Mouse (Mus musculus): Measurements from ENCODE around the gene Kdm2b. TPM values are rescaled to one million over a fixed set of nuclear protein-coding genes. Genes with fewer than 3 reads are reported as not detected.

The Kdm2b gene
- polyA plus RNA-seq, 1 experiment from 2014 or later, result 23.6 TPM

GRCm38 (mm10) chr5:123020426-123020825 is 30.8 kb upstream of the Kdm2b start:
- H3K4me3 ChIP-seq (ENCODE audit: inconsistent target), result no peak overlapping the region
- no peaks in the 10 kb centered on the region for H3K36me3 ChIP-seq (ENCODE audit: inconsistent target)
- WGBS (ENCODE audit: missing documents), result 63% methylated on average over 5 of the region's 5 CpGs
- peak overlapping the region; percentile 77; the same call in 1 of the 2 replicates for H3K27ac ChIP-seq
- peaks cover 90% of the 10 kb centered on the region for H3K79me2 ChIP-seq (ENCODE audit: inconsistent target)

- WGBS (ENCODE audit: missing documents), result 3% methylated on average over 8 of the region's 10 CpGs
- Histone ChIP-seq H3K36me3 (ENCODE audit: inconsistent target) (no peaks in the 10 kb centered on the region), H3K79me2 (ENCODE audit: inconsistent target) (peaks cover 90% of the 10 kb centered on the region), H3K4me3 (ENCODE audit: inconsistent target) (no peak overlapping the region; the same call in 1 of the 2 replicates), H3K27ac (peak overlapping the region; percentile 77)
Measured at GRCm38 (mm10) chr5:123019336-123020016, 29.9 kb upstream of the Kdm2b start.

GRCm38 (mm10) chr5:123017504-123017903 is 27.9 kb upstream of the Kdm2b start:
- H3K79me2 ChIP-seq (ENCODE audit: inconsistent target), result peaks cover 70% of the 10 kb centered on the region
- H3K4me3 ChIP-seq (ENCODE audit: inconsistent target), result peak overlapping the region; percentile 78; the same call in 1 of the 2 replicates
- no peaks in the 10 kb centered on the region for H3K36me3 ChIP-seq (ENCODE audit: inconsistent target)
- H3K27ac ChIP-seq, result peak overlapping the region; percentile 77
- 31% methylated on average over 4 of the region's 4 CpGs for WGBS (ENCODE audit: missing documents)

GRCm38 (mm10) chr5:123015915-123016314 is 26.3 kb upstream of the Kdm2b start:
- Histone ChIP-seq H3K36me3 (ENCODE audit: inconsistent target) (no peaks in the 10 kb centered on the region), H3K4me3 (ENCODE audit: inconsistent target) (peak overlapping the region; percentile 78), H3K27ac (peak overlapping the region; percentile 77), H3K79me2 (ENCODE audit: inconsistent target) (peaks cover 54% of the 10 kb centered on the region)
- WGBS (ENCODE audit: missing documents), result 1% methylated on average over 8 of the region's 8 CpGs

DNA sequence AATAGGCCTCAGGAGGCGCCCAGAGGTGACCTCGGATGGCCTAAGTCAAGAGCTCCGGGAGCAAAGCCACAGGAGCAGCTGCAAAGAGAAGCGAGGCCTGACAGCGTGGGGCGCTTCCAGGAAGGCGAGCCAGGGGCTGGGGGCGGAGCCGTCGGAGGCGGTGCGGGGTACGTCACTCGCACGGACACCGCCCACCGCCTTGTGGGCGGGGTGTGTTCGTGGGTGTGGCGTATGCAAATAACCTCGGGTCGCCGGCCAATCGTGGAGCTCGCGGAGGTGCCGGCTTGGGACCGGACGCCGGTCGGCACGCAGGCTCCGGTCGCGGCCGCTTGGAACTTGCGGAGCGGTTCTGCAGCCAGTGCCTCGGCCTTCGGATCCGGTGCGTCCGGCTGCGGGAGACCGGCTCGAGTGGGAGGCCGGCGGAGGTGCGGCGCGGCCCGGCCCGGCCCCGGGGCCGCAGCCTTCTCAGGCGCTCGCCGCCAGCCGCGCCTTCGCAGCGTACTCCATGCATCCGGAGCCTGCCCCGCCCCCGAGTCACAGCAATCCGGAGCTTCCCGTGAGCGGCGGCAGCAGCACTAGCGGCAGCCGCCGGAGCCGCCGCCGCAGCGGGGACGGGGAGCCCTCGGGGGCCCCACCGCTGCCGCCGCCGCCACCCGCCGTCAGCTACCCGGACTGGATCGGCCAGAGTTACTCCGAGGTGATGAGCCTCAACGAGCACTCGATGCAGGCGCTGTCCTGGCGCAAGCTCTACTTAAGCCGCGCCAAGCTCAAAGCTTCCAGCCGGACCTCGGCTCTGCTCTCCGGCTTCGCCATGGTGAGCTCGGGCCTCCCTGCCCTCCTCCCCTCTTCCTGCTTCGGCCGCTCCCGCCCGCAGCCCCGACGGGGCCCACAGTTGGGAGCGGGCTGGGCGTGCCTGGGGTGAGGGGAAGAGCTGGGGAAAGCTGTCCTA is 25.4 kb upstream of the Kdm2b start, which contains the start of gene Orai1:
Gene Orai1, plus strand, starts transcription at position 322 of the 949 bp plus-strand sequence.
- H3K79me2 ChIP-seq (ENCODE audit: inconsistent target), result peaks cover 45% of the 10 kb centered on the region
- under 1% methylated on average over 80 of the region's 106 CpGs for WGBS (ENCODE audit: missing documents)
- H3K4me3 ChIP-seq (ENCODE audit: inconsistent target), result peak within 1 kb of the TSS; percentile 78
- H3K27ac ChIP-seq, result peak within 1 kb of the TSS; percentile 77
- no peaks in the 10 kb centered on the region for H3K36me3 ChIP-seq (ENCODE audit: inconsistent target)

- Histone ChIP-seq H3K79me2 (ENCODE audit: inconsistent target) (peaks cover 33% of the 10 kb centered on the region), H3K4me3 (ENCODE audit: inconsistent target) (no peak overlapping the region), H3K36me3 (ENCODE audit: inconsistent target) (no peaks in the 10 kb centered on the region), H3K27ac (no peak overlapping the region)
- WGBS (ENCODE audit: missing documents), result 61% methylated on average over 9 of the region's 9 CpGs
Measured at GRCm38 (mm10) chr5:123013599-123014315, 24.1 kb upstream of the Kdm2b start.

DNA sequence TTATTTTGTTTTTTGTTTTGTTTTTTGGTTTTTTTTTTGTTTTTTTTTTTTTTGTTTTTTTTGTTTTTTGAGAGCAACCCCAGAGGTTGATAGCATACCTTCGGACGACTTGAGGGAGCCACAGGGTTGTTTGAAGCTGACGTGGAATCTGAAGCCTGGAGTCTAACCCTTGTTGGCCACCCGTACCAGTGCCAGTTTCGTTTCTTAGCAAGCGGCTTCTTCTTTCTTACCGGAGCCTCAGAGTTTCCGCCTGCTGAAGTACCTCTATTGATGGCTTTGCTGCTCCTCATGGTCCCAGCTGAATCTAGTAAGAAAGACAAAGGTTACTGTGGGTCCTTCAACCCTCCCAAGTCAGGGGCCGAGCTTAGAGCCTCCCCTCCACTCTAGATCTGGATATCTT is 22.1 kb upstream of the Kdm2b start:
- Histone ChIP-seq H3K4me3 (ENCODE audit: inconsistent target) (no peak overlapping the region), H3K36me3 (ENCODE audit: inconsistent target) (no peaks in the 10 kb centered on the region), H3K27ac (no peak overlapping the region), H3K79me2 (ENCODE audit: inconsistent target) (peaks cover 12% of the 10 kb centered on the region)
- WGBS (ENCODE audit: missing documents), result 93% methylated on average over 9 of the region's 9 CpGs

DNA sequence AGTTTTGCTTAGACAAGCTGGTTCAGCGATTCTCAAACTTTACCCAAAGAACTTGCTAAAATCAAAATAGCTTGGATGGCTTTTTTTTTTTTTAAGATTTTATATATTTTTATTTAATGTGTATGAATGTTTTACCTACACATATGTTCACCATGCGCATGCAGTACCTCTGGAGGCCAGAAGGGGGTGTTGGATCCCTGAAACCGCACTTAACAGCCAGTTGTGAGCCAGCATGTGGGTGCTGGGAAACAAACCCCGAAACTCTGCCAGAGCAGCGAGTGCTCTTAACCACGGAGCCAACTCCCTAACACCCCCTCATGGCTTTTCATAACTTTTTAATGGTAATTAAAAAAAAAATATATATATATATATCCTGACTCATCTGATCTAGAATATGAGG is 21.2 kb upstream of the Kdm2b start:
- no peak overlapping the region for H3K27ac ChIP-seq
- 100% methylated on average over 5 of the region's 6 CpGs for WGBS (ENCODE audit: missing documents)
- H3K36me3 ChIP-seq (ENCODE audit: inconsistent target), result no peaks in the 10 kb centered on the region
- peaks cover 3% of the 10 kb centered on the region for H3K79me2 ChIP-seq (ENCODE audit: inconsistent target)
- no peak overlapping the region for H3K4me3 ChIP-seq (ENCODE audit: inconsistent target)

DNA sequence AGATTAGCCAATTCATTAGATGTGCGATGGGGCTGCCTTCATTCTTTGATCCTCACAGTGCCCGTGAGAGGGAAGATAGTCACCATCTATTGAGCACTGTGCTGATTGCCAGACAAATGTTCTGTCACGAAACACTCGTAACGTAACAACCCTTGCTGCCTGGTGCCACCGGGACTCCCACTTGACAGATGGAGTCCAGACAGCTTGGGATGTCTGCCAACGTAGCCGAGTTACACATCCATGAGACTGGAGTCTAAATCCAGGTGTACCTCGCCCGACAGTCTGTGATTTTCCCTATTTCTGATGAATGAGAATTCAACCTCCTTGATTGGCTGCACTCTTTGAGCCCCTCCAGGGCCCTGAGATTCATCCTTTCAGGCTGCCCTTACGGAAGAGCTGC is 20.2 kb upstream of the Kdm2b start:
- 92% methylated on average over 11 of the region's 11 CpGs for WGBS (ENCODE audit: missing documents)
- peak overlapping the region; percentile 51 for H3K27ac ChIP-seq
- no peaks in the 10 kb centered on the region for H3K79me2 ChIP-seq (ENCODE audit: inconsistent target)
- H3K4me3 ChIP-seq (ENCODE audit: inconsistent target), result no peak overlapping the region
- H3K36me3 ChIP-seq (ENCODE audit: inconsistent target), result no peaks in the 10 kb centered on the region

- 87% methylated on average over 6 of the region's 7 CpGs for WGBS (ENCODE audit: missing documents)
- Histone ChIP-seq H3K27ac (peak overlapping the region; percentile 51), H3K4me3 (ENCODE audit: inconsistent target) (no peak overlapping the region), H3K36me3 (ENCODE audit: inconsistent target) (no peaks in the 10 kb centered on the region), H3K79me2 (ENCODE audit: inconsistent target) (no peaks in the 10 kb centered on the region)
Measured at GRCm38 (mm10) chr5:123008877-123009493, 19.4 kb upstream of the Kdm2b start.

GRCm38 (mm10) chr5:123005716-123006592 is 16.3 kb upstream of the Kdm2b start:
- Histone ChIP-seq H3K4me3 (ENCODE audit: inconsistent target) (no peak overlapping the region), H3K36me3 (ENCODE audit: inconsistent target) (no peaks in the 10 kb centered on the region), H3K79me2 (ENCODE audit: inconsistent target) (no peaks in the 10 kb centered on the region), H3K27ac (no peak overlapping the region)
- 87% methylated on average over 19 of the region's 19 CpGs for WGBS (ENCODE audit: missing documents)

DNA sequence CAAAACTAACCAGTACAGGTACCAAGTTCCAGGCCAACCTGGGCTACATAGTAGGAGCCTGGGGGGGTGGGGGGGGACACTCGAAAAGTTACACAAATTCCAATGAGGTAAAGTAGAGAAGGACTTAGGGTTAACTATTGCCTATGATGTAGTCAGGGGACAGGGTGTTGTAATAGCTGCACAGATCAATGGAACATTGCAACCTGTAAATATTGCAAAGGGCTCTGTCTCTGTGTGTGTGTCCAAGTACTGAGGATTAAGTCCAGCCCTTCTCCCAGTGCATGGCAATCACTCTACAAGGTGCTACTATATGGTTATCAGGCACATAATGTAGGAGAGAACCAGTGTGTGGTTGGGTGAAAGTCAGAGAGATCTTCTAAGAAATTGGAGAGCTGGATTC is 11.3 kb upstream of the Kdm2b start:
- Histone ChIP-seq H3K79me2 (ENCODE audit: inconsistent target) (no peaks in the 10 kb centered on the region), H3K4me3 (ENCODE audit: inconsistent target) (no peak overlapping the region), H3K36me3 (ENCODE audit: inconsistent target) (no peaks in the 10 kb centered on the region), H3K27ac (no peak overlapping the region)
- WGBS (ENCODE audit: missing documents), result 78% methylated on average over 1 of the region's 1 CpGs
